Mouse (Mus musculus) thymus, postnatal 36 days (tissue): ENCODE data around the gene Trp53i13.

ENCODE experiments used
- DNase-seq, 2 experiments: peaks; one replicate each; pipeline ENCODE4 v3.0.0; 2022; ENCODE audit warnings: mixed read lengths in 2 of 2

Trp53i13 gene

DNA sequence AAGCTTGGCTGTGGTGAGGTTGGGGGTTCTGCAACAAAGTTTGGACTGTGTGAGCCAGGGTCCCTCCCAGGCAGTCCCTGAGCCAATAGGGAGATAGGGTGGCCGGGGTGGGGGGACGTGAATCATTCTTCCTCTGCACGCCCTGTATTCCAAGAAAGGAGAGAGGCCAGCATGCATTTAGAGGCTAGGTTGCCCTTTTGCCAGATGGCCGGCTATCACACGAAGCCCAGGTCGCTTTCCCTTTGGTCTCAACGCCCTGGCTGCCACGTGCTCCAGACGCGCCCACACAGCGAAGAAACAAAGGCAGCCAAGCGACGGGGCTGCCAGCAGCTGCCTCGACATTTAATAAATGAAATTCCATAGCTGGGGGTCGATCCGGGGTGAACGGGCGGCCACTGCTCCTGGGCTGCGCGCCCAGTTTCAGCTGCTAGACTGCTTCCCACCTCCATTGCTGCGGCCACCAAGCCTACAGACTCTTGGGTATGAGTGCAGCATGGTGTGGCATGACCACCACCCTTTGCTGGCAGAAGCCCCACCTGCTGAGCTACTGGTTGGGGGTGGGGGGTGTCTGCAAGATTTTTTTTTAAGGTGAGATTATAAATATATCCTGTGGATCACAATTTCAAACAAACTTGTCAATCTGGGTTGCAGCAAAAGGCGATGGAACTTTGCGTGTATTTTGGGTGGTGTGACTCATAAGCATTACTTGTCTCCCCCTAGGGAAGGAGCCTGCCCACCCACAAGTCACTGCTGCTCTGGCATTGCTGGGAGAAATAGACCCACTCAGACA lies 24.1 kb downstream of the Trp53i13 start:
- peak in 1 of 2 experiments; percentile 52 for DNase-seq

DNA sequence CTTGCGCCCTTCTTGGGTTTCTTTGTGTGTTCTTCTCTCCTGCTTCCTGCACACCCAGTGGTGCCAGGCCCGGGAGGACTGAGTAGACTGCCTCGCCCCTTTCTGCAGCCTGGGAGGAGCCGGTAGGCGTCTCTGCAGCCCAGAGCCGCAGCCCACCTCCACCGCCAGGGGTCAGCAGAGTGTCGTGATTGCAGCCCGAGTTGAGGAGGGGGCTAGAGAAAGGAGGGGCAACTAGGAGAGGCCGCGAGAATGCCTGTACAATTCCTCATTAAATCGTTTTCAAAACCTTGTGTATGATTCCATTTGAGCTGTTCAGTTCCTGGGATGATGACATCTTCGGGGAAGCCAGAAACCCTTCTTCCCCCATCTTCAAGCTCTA lies 24.7 kb downstream of the Trp53i13 start:
- DNase-seq: peak; percentile 93 to 96

DNA sequence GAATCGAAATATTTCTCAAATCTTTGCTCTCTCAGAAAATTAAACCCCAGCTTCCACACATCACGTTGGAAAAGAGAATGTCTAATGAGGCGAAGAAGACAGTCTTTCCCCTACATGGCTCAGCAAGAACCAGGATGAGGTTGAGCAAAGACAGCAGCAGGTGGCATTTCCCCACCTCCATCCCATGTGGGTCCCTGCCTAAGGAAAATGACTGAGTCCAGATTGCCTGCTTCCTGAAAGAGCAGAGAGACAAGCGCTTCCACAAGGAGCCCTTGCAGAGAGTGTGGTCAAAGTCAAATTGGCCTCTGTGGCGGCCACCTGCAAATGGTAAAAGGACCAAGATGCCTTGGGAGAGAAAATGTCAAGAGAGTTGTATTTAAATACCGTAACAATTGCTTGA lies 25.3 kb downstream of the Trp53i13 start:
- DNase-seq: no peak

DNA sequence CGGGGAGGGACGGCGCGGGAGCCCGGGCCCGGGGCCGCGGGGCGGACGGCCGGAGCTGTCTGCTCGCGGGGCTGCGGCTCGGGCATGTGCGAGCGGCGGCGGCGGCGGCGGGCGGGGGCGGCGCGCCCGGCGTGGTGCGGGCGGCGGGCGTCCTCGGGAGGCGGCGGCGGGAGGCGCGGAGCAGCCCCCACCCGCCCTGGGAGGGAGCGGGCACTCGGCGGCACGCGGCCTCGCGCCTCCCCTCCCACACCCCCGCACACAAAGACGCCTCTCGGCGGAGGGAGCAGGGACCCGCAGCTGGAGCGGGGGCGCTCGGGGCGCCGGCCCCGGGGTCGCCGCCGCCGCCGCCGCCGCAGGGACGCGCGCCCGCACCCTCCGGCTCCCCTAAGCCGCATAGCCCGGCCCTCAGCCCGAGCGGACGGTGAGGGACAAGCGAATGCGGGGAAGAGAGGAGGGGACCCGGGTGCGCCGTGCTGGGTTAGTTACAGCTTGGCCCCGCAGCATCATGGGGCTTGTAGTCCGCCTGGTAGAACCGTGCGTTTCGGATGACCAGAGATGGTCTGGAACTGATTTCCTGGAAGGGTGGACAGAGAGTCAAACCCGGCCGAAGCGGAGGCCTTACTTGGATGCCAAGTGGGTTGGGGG lies 26.1 kb downstream of the Trp53i13 start, which contains the start of gene Ankrd13b:
TSS of gene Ankrd13b (minus strand) at position 88 of the 645 bp plus-strand sequence.
- DNase-seq: peak; percentile 53 to 65

DNA sequence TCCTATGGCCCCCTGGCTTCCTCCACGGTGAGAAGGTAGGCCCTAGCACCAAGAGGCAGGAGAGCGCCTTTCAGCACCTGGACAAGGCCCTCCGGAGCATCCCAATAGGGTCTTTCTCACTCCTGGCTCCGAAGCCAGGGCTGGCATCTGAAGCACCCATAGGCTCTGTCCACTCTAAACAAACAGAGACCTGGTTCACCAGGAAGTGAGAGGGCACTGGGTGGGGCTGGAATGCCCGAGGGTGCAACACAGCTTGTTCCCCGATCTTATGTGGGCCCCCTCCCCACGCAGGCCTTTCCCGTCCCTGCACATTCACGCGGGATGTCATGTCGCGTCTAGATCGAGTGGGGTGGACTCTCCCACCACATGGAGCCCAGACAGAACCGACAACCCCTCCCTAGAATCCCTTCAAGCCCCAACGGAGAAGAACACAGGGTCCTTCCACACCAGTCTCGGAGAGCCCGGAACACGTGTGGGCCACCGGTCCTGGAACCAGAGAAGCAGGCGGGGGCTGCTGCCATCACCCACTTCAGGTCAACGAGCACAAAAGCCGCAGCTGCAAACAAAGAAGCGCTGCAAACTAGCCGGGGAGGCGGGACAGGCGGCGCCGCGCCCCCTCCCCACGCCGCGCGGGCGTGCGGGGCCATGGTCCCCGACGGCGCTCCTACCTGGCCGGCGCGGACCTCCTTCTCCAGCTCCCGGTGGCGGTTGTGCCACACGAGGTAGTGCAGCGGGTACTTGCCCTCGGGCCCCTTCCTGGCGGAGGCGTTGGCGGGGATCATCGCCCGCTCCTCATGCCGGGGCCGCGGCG lies 26.8 kb downstream of the Trp53i13 start:
- DNase-seq: peak in 1 of 2 experiments; percentile 55

DNA sequence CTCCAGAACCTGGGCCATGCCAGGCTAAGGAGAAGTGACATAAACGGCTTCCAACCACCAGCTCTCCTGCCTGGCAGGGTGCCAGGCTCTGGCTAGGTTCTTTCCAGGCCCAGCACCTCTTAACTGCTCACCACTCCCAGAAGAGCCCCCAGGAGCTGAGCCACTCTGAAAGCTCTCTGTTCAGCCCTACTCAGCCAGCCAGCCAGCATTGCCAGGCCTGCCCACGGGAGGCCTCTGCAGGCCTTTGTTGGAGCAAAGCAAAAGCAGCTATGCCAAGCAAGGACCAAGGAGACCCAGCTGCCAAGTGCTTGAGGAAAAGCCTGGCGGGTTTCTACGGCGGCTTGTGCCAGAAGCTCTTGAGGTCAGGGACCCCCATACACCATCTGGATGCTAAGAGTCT lies 29.0 kb downstream of the Trp53i13 start:
- DNase-seq: no peak

DNA sequence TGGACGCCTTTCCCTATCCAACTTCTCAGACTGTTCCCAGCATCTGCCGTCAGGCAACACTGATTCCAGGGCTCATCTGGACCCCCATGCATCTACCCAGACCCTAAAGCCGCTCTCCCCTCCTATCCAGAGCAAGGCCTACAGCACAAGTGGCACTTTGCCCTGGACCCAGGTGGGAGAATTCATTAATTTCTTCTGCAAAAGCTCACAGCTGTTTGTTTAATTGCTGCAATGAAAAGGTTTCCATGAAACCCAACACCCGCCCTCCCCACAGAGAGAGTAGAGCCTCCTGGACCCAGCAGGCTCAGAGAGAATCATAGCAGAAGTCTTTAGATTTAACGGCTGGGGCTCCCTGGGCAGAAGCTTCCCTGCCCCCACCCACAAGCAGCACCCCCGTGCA lies 30.6 kb downstream of the Trp53i13 start:
- DNase-seq: no peak

DNA sequence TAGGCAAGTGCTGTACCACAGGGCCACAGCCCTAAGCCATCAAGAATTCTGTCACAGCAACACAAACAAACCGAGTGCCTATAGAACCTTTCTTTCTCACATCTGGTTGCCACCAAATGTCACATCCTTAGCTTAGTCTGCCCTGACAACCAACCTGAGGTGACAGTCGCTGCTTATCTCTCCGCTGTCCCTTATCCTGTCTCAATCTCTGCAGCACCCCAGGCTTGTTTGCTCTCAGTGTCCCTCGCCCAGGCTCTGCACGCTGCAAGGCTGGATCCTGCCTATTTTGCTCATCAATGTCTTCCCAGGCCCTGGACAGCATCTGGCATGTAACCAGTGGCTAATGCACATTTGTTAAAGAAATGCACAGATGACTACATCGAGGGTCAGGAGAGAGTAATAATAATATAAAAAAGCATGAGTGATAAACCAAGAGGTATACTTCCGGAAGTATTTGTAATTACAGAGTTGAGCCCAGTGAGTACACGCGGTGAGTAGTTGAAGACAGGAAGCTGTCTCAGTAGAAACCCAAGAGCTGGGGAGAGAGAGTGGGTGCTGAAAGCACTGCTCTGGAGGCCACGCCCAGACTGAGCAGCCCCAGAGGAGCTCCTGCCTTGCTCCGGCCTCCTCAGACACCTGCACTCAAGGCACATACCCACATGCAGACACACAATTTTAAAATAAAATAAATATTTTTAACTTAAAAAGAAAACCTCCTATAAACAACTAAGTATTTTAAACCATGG lies 32.1 kb downstream of the Trp53i13 start:
- peak; percentile 70 to 85 for DNase-seq

DNA sequence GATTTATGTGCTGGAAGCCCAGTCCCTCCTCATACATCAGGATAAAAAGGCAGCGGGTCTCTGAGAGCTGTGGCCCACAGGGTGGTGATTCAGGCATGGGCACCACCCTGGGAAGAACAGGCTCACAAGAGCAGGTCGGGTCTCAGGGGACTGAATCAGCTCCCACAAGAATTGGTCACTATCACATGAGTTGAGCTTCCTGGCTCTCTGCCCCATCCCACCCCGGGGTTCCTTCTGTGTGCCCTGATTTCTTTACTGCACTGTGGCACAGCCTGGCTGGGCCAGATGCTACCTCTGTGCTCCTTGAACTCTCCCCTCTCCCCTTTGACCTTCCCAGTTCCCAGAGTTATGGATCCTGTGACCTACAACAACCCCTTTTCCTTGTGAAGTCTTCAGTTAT lies 32.7 kb downstream of the Trp53i13 start:
- no peak for DNase-seq

DNA sequence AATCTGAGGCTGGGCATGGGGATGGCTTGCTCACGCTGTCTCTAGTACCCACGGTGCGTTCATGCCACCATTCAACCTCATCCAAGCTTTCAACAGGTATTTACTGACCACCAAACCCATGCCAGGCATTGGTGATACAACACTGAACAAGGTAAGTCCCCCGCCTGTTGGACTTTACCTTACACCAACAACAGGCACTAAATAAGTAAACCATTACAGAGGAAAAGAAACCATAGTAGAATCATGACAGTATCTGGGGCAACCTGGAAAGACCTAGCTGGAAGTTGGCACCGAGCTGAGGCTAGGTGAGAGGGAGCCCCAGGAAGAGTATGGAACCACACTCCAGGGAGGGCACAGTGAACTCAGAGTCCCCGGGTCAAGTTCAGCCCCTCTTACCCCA lies 38.9 kb downstream of the Trp53i13 start:
- DNase-seq: no peak

DNA sequence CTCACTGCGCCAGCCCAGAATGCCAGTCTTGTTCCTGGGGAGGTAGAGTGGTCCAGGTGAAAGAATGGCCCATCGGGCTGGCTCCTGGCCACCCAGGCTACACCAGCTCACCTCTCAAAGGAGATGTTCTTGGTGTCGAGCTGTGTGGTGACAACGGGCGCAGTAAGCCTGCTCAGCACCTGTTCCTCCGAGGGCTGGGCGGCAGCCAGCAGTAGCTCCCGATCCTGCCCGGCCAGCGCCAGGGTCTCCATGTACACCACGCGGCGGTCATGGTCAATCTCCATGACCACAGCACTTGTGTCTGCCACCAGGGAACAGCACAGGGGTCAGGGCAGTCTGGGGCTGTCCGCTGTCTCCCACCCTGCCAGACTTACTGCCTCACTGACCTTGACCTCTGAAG lies 39.6 kb downstream of the Trp53i13 start:
- no peak for DNase-seq

DNA sequence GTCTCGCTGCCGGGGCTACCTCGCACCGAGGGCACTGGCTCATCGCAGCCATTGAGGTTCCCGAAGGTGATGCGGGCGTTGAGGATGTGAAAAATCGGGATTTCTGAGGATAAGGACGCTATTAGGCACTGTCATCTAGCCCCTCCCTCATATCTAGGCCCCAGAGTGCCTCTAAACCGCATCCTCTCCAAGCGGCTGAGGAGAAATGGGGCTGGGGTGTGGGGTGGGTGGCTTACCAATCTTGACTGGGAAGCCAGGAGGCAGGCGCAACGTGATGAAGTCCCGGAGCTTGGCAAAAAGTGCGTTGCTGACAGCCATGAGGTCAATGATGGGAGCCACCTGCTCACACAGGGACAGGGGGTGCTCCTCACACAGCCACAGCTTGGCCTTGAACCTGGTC lies 43.0 kb downstream of the Trp53i13 start:
- no peak for DNase-seq

DNA sequence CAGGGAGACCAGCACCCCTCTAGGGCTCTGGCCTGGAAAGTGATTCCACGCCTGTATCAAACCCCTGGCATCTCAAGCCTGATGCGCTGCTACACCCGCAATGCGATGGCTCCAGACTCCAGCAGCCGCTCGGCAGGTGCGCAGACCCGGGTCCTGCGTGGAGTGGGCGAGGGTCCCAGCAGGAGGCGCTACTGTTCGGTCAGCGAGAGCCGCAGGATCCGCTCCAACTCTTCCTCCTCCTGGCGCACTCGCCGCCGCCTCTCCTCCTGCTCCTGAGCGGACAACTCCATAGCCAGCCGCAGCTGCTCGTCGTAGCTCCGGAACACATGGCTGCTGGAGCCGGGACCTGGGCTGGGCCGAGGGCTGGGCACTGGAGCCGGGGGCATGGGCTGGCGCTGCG lies 44.4 kb downstream of the Trp53i13 start:
- no peak for DNase-seq

DNA sequence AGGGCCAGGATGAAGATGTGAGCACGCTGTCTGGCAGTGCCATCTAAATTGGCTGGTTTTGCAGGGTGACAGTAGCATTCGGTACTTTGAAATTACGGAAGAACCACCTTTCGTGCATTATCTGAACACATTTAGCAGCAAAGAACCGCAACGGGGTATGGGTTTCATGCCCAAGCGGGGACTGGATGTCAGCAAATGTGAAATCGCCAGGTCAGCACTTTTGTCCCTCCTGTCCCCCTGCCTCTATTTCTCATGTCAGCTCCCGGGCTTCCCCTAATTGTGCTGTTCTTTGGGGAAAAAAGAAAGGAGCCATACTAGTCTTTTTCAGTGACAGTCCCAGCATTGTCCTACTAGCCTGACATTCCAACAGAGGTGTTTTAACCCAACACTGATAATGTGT lies 47.4 kb downstream of the Trp53i13 start:
- DNase-seq: no peak

DNA sequence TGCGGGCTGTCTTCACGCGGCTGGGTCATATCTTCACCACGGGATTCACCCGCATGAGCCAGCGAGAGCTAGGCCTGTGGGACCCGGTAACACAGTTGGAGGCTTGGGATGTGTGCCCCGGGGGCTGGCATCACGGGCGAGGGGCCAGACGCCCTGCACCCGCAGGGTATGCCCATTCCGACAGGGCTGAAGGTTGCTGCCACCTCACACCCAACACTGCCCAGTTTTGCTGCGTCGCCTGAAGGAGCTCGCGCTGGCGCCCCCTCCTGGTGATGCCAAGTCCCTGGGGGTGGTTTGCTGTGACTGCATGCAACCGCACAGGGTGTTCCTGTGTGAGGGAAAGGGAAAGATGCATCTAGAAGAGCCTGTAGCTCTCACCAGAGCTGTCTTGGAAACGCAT lies 48.0 kb downstream of the Trp53i13 start:
- DNase-seq: peak; percentile 83 to 84

DNA sequence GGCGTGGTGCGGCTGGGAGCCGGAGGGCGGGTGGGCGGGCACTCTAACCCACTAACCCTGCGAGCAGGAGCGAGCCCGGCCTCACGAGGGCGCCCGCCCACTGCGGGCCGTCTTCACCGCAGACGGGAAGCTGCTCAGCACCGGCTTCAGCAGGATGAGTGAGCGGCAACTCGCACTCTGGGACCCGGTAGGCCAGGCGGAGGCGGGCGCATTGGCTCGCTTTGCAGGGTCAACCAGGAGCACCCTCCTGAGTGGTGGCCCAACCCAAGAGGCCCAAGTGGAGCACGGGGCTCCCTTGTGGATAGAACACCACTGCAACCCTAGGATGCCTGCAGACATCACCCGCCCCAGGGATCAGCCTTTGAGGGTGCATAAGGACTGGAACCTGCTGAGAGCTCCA lies 48.6 kb downstream of the Trp53i13 start:
- DNase-seq: peak; percentile 91

DNA sequence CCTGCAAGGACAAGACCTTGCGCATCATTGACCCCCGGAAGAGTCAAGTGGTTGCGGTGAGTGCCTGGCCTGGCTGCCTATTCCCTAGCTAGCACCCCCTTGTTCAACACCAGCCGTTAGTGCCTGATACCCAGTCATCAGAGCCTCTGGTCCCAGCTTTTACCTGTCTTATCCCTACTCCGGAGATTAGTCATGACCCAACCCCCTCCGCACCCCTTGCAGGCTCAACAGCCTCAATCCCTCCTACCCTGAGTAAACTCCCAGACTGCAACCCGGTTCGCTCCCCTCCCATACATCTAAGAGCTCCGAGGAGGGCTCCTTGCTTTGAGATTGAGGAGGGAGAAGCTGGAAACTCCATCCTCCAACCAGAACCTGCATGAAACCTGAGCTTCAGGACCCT lies 49.2 kb downstream of the Trp53i13 start:
- no peak for DNase-seq

DNA sequence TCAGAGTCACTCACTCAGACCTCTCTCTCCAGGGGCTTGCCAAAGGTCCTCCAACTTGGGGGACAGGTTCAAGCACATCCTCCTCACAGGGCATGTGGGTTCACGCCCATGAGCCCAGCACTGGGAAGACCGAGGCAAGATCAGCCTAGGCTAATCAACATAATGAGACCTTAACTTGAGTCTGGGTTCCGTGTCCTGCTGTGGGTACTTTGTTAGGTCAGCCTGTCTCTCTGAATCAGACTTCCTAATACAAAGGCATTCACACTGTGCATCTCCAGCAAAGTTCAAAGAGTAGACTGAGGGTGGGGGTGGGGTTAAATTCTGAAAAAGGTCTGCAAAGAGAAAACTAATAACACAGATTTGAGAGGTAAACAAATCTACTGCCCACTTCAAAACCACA lies 50.7 kb downstream of the Trp53i13 start:
- DNase-seq: no peak

DNA sequence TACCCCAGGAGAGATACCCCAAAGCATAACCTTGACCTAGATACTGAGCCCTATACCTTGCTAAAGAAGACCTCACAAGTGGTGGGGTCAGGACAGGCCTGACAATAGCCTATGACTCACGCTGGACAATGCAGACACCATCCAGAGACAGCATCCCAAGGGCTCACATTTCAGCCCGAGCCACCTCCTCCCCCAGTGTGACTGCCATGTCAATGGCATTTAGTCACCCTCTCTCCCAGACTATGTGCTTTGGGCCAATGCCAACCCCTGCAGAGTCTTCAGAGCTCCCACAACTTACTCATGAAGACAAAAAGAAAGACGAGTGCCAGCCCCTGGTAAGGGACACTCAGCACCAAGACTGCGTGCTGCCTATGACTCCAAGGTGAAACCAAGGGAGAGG lies 51.1 kb downstream of the Trp53i13 start:
- DNase-seq: no peak

DNA sequence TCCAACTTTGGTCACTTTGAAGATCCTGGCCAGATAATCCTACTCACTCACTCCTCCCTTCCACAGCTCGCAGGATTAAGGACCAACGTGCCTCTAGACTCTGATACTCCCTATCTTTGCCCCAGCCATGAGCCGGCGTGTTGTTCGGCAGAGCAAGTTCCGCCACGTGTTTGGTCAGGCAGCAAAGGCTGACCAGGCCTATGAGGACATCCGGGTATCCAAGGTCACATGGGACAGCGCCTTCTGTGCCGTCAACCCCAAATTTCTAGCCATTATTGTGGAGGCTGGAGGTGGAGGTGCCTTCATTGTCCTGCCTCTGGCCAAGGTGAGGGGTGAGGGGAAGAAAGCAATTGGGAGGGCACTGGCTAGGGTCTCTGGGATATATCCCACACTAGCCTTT lies 52.0 kb downstream of the Trp53i13 start:
- DNase-seq: no peak

DNA sequence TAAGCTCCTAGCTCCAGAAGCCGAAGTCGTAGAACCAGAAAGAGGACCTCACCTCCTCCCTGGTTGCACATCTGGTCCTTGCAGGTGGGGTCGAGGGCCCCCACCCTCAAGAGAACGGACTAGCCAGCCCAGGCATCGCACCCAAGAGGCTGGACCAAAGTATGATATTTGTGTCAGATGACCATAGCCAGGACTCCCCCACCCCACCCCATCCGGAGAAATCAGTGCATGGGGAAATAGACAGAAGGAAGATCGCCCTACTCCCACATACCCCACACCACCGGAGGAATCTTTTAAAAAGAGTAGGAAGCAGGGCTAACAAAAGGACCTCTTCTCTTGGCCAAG lies 52.7 kb downstream of the Trp53i13 start:
- no peak for DNase-seq

DNA sequence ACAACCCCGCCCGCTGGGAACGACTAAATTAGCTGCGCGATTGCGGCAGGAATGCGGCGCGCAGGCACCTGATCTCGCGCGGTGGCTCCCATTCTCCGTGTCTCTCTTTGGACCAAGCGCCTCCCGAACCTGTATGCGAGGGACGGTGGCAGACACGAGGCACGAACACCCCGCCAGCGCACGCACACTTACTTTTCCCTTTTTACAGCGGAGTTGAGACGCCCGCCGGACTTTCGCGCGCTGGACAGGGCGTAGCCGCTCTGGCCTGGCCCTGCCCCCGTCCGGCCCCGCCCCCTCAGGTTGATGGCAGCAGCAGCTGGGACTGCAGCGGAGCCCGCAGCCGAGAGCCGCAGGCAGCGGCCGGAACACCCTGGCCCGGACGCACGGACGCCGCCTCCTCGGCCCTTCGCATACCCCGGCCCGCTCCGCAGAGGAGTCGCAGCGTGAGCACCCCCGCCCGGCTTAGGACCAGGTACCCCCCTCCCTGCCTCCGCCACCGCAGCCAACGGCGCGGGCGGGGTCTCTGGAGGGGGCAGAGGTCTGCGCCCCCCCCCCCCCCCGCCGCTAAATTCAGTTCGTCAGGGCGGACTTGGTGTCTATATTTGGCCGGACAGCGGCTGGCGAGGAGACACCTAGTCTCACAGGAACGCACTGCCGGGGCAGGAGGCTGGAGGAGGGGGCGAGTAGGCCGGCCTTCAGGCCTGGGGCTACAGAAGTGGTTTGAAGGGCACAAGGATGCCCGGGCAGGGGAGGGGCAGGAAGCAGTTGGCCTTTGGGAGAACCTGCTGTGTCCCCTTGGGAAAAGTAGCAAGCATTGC lies 53.3 kb downstream of the Trp53i13 start, which contains the start of gene Coro6:
TSS of gene Coro6 (plus strand) at position 129 of the 818 bp plus-strand sequence.
- no peak for DNase-seq
